Mouse (Mus musculus): ENCODE measurements around the gene Milr1.

DNA sequence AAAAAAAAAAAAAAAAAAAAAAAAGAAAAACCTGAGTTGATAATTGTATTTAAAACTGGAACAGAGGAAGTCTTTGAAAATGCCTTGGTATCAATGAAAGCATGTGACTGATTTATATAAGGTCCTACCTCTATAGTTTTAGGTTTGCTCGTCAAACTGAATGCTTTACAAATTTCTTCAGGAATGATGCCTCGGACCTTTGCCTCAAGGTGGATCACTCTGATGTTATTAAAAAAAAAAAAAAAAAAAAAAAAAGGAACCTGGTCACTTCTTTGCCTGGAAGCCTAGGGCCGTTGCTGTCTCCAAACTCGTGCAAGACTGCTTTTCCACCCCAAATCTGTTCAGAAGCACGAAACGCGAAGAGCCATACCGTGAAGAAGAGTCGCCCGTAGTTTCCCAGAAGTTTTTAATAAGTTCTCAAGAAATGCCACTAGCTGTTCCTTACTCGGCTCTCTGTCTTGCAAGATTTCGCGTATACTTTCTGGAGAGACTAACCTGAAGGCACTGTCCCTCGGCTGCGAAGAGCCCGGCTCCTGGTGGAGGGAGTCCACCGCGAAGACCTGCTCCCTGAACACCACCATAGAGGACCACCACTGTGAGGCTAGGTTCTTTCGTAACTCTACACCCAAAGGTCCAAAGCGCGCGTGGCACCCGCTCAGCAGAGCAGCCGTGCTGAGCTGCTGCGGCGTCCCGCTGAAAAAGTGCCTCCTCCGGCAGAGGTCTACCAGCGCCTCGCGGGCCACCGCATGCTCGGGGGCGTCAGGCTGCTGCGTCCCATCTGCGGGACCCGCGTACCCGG, 27.8 kb downstream of the Milr1 start:
- no peak for TF ChIP-seq POLR2A (IDR thresholded peaks at IDR 0.05; ENCODE audit: extremely low read depth, insufficient read depth, low read length)
- TF ChIP-seq CTCF (IDR thresholded peaks at IDR 0.05; ENCODE audit: extremely low read depth, insufficient read depth, low read length): no peak

Measured in cortical plate, adult 2 months (tissue).